Mouse (Mus musculus): Measurements from ENCODE around the gene Cpsf6.

Cpsf6 gene

GRCm38 (mm10) chr10:117413562-117414527 is 34.0 kb upstream of the Cpsf6 start:
- no peak for DNase-seq

DNA sequence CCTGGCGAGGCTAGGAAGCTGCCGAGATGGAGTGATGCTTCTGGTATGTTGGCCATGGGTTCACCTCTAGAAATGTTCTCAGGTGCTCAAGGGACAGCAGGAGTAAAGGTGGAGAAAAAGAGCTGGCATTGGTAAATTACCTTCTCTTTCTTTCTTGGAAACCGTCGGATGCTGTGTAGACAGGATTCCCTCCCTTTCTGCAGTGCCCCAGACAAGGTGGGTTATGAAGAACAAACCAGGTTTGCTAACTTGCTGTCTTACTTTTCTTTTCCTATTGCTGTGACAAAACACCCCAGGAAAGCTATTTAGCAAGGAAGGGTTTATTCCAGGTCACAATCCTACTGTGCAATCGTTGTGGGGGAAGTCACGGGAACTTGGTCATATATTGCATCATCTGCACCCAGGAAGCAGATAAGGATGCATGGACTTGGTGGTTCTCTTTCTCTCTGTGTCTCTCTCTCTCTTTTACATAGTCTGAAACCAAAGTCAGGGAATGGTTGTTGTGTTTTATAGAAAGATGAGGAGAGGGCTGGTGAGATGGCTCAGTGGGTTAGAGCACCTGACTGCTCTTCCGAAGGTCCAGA is 32.8 kb upstream of the Cpsf6 start:
- no peak for DNase-seq

DNA sequence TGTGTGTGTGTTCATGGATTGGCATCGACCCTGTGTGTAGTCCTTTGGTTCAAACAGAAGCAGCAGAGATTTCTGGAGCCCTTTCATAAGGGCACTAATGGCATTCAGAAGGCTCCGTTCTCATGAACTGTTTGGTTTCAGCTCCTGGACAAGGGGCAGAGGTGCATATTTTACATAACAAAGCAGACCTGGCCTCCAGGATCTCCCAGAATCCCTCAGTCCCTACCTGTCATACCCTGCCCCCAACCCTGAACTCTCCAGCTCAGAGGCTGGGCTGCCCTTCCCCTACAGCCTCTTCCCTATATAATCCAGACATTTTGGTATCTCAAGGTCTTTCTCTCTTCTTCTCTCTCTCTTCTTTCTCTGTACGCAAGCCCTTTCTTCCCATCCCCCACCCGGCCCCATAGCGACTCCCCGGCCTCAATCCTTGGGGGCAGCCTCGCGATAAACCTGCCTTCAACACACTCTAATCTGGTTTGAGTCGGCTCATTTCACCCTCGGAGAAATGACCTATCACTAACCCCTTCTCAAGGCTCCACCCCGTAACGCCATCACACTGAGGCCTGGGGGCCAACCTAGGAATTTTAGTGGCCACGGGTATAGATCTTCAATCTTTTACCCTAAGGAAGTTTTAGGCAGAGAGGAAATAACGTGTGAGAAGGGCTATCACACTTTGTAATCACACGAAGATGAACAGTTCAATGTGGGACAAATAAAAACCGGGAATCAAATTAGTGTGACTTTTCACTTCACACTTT is 32.1 kb upstream of the Cpsf6 start:
- no peak for DNase-seq

- no peak for DNase-seq
Measured at GRCm38 (mm10) chr10:117411131-117411530, 31.3 kb upstream of the Cpsf6 start.

DNA sequence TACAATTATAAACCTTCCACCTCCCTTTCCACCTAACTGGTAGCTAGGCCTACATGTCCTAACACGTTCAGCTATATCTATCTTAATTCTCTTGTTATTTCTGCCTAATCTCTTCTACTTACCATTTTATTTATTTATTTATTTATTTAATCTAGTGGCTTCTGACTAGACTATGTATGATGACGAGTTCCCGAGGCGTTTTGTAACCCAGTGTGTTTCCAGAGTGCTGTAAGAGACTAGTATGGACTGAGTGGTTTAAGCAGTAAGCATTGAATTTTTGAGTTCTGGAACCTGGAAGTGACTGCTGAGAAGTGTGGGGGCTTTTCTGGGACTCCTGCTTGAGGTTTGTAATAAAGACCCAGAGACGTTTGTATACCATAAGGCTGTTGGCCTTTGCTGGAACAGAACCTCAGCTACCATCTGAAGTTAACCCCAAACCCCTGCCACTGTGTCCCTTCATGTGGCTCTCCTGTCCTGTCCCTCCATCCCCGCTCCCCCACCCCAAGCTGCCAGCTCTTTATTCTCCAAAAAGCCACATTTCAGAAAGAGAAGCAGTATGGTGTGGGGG is 30.8 kb upstream of the Cpsf6 start:
- no peak for DNase-seq

DNA sequence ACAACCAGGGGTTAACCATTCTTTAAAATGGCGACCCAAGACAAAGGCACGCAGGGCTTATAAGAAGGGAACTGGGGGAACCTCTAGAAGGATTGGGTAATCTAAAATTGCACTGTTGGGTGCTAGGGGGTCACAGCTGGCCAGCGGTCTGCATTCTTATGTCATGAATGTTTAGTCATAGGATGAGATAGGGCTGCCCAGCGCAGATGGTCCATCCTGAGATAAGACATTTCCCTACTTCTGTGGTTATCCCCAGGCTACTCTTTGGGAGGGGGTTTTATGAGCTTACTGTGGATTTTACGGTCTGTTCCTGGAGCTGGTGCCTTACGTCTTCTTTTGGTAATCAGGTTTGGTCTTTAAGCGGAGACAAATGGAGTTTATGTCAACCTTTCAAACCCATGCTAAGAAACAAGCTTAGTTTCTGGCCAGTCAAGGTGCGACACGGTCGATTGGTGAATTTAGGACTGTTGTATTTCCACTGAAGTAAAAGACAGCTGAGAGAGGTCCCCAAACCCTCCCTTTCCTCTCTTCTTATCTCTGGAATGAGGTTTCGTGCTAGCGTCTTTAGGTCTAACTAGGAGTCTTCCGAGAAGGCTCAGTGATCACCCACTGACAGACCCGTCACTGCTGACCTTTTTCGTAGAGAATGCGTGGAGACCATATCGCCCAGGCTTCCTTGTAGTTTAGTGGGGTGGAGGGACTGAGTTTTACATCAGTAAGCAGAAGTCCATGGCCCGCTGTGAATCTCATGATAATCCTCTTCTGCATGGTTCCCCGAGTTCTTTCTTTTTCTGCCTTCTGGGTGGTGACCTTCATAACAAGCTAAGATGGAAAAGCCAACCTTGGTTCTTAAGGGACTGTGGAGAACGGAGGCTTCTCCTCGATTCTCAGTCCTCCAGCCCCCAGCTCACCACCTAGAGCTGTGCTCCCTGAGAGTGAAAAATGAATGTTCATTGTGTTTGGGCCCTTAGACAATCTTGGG is 29.8 kb upstream of the Cpsf6 start:
- no peak for DNase-seq

DNA sequence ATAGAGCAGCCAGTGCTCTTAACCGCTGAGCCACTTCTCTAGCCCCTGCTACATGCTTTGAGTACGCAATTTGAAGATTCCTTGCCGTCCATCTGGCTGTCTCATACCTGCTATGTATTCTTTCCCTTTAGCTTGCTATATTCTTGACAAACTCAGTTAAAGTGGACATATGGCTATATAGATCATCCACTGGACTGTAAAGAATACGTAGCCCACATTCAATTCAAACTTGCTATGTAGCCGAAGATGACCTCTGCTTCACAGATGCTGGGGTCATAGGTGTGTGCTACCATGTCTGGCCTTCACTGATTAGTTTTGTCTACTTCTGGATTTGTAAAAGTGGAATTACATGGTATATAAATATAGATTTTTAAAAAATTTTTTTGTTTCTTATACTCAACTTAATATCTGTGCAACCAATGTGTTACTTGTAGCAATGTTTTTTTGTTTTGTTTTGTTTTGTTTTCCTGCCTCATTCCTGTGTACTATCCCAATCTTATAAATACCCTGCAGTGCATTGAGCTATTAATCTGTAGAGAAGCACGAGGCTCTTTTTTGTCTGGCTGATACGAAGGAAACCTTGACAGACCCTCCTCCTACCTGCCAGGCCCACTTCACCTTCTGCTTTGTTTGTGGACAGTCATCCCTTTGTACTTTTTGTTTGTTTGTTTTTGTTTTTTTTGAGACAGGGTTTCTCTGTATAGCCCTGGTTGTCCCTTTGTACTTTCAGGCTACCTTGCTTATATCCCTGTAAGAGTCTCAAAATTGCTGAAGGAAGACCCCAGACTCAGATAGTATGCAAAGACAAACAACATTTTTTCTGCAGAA is 28.9 kb upstream of the Cpsf6 start:
- DNase-seq: no peak

DNA sequence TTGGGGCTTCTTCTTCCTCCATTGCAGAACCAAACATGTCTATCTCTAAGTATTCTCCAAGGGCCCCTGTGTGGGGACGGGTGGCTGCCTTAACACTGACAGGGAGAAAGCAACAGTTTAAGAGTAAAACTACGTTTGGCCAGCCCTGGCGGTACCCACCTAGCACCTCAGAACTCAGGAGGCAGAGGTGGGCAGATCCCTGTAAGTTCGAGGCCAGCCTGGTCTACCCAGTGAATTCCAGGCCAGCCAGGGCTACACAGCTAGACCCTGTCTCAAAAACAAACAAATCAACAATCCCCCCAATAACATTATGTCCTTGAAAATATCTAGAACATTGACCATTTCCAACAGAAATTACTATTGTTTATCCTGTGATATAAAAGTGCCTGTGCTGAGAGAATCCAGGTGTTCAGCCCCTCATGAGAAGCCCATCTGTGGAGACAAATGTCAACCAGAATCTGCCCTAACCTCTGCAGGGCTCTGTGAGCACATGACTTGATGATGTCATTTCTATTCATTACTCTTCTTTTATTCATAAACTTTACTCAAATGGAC is 28.0 kb upstream of the Cpsf6 start:
- DNase-seq: no peak

DNA sequence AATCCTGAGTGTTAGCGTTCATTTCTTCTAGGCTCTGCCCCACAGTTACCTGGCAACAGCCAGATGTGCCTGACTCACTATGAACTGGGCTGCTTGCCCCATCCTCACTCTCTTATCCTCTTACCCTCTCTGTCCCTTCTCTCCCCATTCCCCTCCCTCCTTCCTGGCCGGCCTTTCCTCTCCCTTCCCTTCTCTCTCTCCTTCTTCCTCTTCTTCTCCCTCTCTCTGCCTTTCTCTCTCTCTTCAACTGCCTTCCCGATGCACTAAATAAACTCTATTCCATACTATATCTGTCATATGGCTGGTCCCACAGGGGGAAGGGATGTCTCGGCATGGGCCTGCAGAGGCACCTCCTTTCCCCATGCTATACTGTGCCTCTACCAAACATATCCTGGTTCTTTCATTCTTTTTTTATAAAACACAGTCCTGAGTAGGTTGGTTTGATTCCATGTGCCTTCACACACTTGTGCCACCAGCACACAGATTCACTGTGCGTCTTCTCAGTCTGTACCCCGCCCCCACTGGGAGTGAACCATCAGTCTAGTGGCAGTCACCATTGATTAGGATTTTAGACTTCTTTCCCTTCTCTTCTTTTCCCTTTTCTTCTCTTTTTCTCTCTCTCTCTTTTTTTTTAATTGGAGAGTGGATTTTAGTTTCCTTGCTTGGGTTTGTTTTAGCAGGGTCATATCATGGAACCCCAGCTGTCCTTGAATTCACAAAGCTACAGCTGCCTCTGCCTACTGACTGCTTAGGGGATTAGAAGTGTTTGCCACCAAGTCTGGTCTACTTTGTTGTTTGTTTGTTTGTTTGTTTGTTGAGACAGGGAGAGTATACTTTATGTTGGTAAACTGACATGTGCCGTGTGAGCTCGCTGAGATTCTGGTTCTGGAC is 27.3 kb upstream of the Cpsf6 start:
- DNase-seq: no peak

- no peak for DNase-seq
Measured at GRCm38 (mm10) chr10:117406283-117406588, 26.4 kb upstream of the Cpsf6 start.

DNA sequence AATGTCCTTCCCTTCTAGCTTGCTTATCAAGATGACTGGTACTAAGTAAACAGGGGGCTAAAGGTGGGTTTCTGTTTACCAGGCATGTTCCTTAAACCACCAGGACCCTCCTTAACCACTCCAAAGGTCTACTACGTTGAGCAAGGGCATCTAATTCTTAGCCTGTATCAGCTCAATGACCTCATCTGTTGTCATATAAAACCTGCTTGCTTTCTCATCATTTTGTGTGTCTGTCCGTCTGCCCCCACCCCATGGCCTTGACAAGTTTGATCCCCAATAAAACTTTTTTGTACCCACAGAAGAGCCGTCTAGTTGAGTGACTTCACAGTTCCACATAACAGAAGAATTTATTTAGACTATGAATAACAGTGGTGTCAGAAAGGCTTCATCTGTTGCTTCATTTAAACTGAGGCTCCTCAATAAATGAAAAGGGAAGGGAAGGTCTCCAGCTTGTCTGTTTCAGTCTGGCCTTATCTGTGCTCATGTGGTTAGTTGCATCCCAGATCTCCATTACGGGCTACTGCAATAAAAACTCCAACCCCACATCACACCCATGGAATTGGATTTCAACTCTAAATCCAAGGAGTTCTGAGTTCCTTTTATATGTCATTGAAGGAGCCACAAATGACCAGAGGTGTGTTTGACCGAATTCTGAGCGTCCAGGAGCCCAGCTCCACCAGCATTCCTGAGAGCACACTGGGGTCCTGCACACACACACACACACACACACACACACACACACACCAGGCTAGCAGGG is 25.9 kb upstream of the Cpsf6 start:
- no peak for DNase-seq

- DNase-seq: no peak
Measured at GRCm38 (mm10) chr10:117404384-117404783, 24.6 kb upstream of the Cpsf6 start.

- DNase-seq: no peak
Measured at GRCm38 (mm10) chr10:117403344-117403953, 23.6 kb upstream of the Cpsf6 start.

GRCm38 (mm10) chr10:117402403-117403333 is 22.9 kb upstream of the Cpsf6 start:
- DNase-seq: no peak

- no peak for DNase-seq
Measured at GRCm38 (mm10) chr10:117401364-117401763, 21.5 kb upstream of the Cpsf6 start.

DNA sequence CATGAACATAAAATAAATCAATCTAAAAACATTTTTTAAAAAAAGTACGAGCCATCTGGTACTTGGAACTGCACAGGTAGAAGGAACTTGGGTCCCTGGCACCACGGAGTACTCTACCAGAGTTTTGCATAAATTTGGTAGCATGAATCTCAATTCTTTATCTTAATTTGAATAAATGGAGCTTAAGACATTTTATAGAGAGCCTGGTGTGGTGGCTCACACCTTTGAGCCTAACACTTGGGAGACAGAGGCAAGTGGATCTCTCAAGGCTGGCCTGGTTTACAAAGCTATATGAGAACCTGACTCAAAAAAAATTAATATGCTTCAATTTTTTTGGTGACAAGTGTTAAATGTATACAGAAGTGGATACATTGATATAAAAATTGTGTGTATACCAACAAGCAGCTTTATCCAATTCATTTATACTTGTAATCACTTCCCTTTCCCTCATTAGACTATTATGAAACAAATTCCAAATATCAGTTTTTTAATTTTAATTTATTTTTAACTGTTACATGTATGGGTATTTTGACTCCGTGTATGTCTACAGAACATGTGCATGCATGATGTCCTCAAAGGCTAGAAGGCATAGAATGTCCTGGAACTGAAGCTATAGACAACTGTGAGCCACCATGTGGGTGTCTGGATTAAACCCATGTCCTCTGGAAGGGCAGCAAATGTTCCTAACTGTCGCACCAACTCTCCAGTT is 20.6 kb upstream of the Cpsf6 start:
- no peak for DNase-seq

DNA sequence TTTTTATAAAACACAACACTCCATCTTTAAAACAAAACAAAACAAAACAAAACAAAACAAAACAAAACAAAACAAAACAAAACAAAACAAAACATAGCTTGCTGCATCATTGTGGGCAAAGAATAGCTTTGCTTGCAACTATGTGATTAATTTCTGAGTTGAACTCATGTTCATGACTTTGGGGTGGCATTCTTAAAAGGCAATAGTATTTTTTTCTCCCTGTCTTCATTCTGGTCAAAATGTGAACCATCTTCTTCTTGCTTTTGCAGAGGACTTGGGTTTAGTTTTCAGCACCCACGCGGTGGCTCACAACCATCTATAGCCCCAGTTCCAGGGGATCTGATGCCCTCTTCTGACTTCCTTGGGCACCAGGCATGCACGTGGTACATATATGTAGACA is 20.0 kb upstream of the Cpsf6 start:
- no peak for DNase-seq

All from cerebellum, adult 11-12 months (tissue).